Mouse (Mus musculus) cerebellum, adult 11-12 months (tissue): ENCODE measurements around the gene Numbl.
"Not testable (repeated sequence)": the region's sequence is repeated elsewhere in the genome, so short reads cannot be mapped to it uniquely, and the experiment has no call there.

Experiments
- DNase-seq: peaks from one replicate; pipeline ENCODE4 v3.0.0; 2022

Gene Numbl

DNA sequence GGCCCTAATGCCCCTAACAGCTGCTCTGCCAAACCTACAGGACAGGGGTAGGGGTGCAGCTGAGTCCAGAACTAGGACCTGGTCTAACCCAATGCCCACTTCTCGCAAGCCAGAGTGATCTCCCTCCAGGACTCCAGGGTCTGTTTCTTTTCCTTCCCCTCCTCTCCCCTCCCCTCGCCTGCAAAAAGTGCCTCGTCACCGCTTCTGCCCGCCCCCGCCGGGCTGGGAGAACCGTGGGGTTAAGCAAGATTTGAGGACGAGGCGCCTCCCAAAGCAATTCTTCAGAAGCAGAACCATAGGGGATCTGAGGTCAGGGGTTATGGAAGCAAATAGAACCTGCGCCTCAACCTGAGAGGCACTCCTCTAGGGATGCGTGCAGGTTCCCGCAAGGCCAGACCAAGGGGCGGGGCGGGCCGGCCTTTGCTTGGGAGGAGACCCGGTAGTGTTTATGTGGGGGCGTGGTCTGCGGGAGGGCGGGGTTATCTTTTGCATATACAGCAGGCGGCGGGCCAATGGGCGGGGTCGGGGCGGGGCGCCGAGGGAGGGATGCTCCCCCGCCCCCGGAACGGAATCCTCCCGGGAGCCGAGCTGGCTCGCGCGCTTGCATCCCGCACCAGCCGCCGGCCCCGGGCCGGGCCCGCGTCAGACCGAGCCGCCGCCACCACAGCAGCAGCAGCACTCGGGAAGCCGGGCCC is at the start of gene Numbl:
Gene Numbl, plus strand, starts transcription at position 229 of the 695 bp plus-strand sequence.
- peak; percentile 95 for DNase-seq

DNA sequence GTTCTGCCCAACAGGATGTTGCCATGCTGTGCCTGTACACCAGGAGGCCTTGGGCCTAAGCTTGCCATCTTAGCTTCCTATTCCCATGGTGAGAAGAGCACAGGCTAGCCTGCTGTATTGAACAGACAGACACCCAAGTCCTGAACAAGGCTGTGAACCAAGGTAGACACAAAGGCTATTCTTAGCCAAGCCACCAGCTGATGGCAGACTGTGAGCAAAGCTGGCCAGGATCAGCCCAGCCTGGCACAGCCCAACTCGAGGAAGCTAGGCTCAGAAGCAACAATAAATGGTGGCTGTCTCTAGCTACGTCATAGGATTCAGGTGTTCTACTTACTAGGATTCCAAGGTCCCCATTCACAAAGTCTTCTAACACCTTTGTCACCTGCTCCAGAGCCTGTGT is 45.6 kb upstream of the Numbl start:
- no peak for DNase-seq

DNA sequence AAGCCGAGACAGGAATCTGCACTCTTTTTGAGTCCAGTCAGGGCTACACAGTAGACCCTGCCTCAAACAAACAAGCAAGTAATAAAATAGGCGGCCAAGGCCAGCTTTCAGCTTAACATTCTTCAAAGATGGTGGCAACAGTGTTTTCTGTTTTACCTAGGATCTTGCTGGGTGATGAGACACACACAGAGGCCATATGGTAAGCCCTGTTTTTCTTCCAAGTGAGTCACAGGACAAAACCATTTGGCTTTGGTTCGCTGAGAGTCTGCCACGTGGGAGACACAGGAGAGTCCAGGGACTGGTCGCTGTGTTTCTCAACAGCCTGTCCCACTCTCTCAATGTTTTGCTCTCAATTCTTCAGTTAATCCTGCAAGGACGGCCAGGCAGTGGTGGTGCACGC is 39.6 kb upstream of the Numbl start:
- peak; percentile 72 for DNase-seq

DNA sequence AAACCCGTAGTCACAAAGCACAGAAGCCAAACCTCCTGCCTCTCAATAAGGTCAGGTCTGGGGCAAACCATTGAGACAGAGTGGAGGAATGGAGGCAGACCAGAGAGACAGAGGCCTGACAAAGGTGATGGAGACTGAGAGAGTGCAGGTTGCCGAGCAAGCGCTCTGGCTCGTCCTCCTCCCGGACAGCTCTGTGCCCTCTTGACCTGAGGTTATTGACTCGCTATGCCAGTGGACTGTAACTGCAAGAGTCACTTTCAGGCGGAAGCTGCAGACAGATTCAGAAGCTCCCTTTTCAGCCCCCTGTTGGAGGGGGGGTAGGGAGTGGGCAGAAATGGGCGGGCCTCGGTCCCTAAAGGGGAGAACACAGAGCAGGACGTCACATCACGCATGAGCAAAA is 38.3 kb upstream of the Numbl start:
- DNase-seq: no peak

DNA sequence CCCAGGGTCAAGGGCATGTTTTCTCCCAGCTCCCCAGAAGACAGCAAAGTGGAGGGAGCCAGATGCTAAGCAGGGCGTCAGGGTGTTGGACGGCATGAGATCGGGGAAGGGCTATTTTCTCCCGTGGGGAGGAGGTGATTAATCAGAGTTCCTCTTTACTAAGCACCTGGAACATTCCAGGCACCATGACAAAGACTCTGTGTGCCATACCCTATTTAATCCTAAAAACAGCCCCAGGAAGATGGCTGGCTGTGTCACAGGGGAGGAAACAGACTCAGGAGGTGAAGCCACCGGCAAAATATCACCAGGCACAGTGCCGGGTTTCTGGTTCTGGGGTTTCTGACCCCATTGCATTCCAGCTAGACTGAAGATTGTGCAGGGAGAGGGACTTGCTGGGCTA is 36.3 kb upstream of the Numbl start:
- DNase-seq: no peak

DNA sequence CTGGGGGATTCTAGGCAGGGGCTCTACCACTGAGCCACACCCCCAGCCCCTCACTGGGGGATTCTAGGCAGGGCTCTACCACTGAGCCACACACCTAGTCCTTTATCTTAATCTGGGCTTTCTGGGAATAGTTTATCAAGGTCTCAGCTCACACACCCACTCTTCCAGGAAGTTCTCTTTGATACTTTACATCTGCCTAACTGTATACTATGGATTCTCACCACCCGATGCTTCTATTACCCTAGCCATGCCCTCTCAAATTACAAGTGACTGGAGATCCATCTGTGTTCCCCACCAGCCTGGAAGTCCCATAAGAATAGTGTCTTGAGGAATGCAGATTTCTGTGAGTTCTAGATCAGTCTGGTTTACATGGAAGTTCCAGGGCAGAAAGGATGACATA is 35.7 kb upstream of the Numbl start:
- DNase-seq: no peak

DNA sequence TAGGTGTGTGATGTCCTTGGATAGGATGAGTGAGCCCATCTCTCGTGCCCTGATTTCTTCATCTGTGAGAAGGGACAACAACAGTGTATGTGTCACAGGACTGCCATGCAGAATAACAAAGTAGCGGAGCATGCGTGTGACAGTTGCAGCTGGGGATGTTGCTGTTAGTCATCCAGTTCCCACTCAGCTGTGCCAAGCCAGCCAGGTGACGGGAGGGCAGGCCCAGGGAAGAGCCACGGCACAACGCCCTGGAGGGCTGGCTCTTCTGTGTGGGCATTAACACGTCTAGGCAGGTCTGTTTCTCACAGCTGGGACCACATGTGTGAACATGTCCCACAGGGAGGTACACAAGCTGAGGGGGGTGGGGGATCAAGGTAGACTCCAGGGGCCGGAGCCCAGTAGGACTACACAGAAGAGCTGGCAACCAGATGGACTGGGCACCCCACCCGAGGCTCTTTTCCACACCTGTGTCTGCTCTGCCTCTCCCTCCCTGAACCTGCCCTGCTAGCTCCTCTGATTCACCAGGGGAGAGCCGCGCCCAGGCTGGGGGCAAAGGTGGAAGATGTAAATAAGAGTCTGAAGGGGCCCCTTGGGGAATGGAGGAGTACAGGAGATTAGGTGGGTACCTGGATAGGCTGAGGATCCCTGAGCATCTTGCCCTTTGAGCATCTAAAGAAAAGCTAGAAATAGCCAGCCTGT is 33.2 kb upstream of the Numbl start:
- DNase-seq: peak; percentile 50

DNA sequence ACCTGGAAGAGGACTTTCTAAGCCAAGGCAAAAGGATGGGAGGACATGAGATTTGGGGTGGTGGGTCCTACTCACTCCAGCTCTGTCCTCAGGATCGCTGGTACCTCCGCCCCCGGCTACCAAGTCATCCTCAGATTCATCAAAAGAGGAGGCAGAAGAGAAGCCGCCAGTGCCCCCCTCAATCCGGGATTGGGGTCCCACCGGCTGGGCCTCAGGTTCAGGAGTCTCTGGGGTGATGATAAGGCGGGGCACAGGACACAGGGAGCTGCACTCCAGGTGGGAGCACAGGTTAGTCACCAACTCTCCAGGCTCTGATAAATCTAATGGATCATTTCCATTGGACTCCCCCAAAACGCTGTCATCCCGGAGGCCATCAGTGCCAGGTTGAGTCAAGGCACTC is 31.0 kb upstream of the Numbl start:
- DNase-seq: peak; percentile 63

GRCm38 (mm10) chr7:27227676-27228075 is 30.6 kb upstream of the Numbl start:
- DNase-seq: peak; percentile 69

GRCm38 (mm10) chr7:27228281-27228821 is 29.9 kb upstream of the Numbl start, which contains the start of gene Itpkc:
Itpkc (minus strand) TSS chr7:27228661.
- DNase-seq: peak; percentile 89

DNA sequence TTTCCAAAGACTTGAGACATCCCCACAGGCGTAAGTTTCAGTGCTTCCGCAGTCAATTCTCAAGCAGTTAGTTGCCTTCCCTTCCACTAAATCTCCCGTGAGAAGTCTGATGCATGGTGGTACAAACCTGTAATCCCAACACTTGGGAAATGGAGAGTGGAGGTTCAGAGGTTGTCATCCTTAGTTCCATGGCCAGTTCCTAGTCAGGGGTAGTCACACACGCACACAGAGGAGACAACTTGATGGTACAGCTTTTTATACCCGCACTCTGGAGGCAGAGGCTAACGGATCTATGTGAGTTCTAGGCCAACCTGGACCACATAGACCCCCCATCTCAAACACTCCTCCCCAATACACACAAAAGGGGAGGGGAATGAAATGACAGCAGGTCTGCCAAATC is 29.4 kb upstream of the Numbl start:
- peak; percentile 48 for DNase-seq

DNA sequence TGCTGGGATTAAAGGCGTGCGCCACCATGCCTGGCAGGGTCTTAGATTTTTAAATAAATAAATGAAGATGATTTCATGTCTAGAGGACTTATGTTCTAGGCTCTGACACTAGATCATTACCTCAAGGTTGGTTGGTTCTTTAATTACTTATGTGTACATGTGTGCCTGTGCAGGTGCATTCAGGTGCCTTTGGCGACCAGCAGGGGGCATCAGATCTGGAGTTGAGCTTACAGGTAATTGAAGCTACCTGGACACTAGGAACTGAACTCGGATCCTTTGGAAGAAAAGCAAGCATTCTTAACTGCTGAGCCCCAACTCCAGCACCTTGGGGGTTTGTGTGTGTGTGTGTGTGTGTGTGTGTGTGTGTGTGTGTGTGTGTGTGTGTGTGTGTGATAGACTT is 27.5 kb upstream of the Numbl start:
- no peak for DNase-seq

DNA sequence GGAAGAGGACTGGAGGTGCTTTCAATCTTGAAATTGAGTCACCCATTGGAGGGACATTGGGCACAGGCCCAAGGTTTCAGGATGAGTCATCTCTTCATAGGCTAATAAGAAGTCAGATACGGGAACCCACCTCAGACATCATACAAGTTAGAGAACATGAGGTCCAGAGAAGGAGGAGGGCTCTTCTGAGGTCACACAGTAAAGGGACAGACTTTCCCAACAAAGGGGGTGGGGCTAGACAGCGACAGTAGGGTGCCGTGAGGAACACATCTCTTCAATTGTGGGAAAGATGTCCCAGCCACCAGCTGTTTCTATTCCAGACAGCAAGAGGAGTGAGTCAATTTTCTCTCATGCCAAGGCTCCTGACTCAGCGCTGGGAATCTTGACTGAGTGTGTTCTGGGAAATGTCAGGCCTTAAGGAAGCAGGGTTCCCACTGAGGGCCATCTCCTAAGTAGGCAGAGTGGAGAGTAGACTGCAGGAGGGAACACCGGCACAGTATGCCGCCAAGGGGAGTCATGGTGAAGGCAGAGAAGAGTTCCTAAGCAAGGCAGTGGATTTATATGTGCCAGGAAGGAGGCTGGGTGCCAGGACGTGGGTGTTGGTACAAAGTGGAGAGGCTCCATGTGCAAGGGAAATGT is 26.4 kb upstream of the Numbl start:
- DNase-seq: peak; percentile 57

GRCm38 (mm10) chr7:27232781-27233281 is 25.4 kb upstream of the Numbl start, which contains the start of gene Coq8b:
Coq8b (plus strand) TSS chr7:27233023.
- DNase-seq: peak; percentile 90

- peak; percentile 52 for DNase-seq
Observed at GRCm38 (mm10) chr7:27233300-27233699, 24.9 kb upstream of the Numbl start.

DNA sequence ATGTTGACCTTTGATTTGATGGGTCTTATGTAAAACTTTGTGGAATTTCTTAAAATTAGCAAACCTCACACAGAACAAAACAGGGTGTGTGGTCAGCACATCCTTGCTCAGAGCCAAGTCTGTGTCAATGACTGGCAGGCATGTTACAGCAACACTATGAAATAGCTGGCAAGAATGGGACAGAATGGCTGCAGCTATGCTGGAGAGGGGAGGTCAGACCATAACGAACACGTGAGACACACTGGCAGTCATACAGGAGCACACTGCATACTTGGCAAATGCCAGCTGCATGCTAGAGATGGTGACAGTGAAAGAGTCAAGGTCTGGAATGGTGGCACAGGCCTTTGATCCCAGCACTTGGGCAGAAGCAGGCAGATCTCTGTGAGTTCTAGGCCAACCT is 22.5 kb upstream of the Numbl start:
- DNase-seq: no peak

GRCm38 (mm10) chr7:27237527-27237926 is 20.7 kb upstream of the Numbl start:
- no peak for DNase-seq

DNA sequence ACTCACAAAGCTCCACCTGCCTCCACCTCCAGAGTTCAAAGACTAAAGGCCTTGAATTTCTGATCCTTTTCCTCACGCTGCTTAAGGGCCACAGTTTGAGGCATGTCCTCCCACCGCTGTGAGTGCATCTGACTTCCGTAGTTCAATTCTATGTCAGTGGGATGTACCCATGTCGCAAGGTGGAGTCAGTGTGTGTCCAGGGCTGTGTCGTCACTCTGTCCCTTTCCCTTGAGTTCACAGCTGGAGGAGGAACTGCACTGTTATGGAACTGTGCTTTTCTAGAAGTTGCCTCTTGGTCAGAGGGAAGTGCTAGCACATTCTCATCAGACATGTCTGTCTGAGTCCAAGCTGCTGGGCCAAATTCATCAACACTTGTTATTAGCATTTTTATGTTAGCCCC is 19.7 kb upstream of the Numbl start:
- no peak for DNase-seq

GRCm38 (mm10) chr7:27243211-27243610 is 15.0 kb upstream of the Numbl start:
- DNase-seq: no peak

DNA sequence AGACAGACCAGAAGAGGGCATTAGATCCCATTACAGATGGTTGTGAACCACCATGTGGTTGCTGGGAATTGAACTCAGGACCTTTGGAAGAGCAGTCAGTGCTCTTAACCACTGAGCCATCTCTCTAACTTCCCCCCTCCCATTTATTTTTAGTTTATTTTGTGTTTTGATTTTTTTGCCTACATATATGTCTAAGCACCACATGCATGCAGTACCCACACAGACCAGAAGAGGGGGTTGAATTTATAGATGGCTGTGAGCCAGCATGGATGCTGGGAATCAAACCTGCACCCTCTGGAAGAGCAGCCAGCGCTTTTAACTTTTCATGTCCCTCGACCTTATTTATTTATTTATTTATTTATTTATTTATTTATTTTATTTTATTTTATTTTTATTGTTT is 14.1 kb upstream of the Numbl start:
- not testable (repeated sequence) for DNase-seq

GRCm38 (mm10) chr7:27249146-27249545 is 9.1 kb upstream of the Numbl start:
- no peak for DNase-seq

DNA sequence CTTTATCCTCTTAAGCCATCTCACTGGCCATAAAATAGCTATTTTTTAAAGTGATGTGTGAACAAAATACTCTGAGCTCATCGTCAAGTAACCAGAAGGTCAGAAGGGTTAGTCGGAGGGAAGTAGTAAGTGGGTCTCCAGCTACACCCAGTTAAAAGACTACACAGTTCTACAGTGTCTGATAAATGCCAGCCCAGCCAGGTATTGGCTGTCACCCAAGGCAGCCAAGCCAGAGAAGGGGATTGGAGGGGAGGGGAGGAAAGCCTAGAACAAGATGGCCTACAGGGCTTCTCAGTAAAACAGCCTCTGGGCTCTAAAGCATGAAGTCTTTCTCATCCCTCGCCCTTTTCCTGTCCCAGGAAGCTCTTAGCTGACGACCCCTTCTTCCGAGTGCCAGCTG is 8.3 kb upstream of the Numbl start:
- no peak for DNase-seq

DNA sequence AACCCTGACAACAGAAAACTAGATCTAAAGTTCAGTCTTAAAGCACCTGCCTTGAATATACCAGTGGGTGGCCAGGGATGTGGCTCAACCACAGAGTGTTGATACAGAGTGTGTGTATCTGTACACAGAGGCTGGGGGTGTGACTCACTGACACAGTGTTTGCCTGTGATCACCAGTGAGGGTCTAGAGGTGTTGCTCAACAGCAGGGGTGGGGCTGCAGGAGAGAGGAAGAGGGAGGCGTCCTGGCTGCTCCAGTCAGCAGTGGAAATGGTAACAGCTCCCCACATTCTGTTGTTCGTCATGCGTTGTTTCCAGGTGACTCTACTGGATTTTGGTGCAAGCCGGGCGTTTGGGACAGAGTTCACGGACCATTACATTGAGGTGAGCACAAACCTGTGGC is 6.3 kb upstream of the Numbl start:
- no peak for DNase-seq

DNA sequence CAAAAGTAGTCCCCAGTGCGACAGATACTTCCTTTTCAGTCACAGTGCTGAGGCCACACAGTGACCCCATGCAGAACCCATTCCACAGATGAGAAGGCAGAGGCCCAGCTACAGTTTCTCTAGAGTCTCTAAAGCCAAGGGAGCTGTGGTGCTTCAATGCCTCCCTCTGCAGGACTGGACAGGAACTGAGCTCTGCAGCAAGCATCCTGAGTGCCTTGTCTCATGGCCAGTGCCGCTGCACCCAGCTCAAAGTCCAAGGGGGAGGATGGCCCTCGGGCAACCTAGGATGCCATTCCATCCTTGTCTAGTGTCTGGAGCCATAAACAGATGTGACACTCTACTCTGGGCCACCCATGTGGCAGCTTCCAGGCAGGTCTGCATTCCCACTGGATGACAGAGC is 2.5 kb upstream of the Numbl start:
- peak; percentile 54 for DNase-seq
